Mouse (Mus musculus): ENCODE measurements at regions not wholly inside any gene's neighbourhood (a gene's known extent, or its start where the extent isn't known, plus 50 kb on each side); places are given as distances from the start of the nearest gene placed in this dataset.
"Not testable (repeated sequence)": the region's sequence is repeated elsewhere in the genome, so short reads cannot be mapped to it uniquely, and the experiment has no call there.

DNA sequence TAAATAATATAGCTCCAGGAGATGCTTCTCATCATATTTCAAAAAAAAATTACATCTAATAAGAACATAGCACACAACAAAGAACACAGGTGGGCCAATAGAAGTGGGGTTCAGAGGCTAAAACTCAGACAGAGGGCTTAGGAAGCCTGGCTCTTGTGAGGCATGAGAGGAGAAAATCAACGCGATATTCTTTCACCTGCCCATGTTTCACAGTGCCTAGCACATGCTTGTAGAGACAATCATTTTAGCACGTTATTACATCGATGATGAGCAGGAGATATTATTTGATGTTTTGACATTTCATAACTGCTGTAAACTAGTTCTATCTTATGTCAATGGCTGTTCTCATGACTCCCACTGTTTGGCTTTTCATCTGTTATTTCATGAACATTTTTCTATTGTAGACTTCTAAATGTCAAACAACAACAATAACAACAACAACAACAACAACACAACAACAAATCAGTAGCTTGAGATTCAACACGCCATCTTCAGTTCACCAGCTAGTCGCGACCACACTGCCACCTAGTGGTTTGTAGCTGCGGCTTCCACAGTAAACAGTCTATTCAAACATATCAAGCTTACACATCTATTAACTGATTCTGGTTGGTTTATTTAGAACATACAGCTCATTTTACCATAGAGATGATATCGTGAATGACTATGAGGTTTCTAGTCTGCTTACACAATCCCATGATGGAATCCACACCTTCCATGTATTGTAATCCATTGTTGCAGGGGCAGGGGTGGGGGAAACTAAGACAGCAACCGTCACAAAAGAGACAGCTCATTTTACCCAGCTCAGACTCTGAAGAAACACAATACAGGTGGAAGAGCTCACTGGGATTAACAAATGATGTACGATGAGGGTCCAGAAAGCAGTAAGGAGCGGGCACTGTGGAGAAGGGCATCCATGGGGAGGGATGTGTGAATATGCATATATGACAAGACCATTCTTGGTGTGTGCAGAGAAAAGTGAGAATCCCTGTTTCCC lies 60.5 kb upstream of the Tmem200a start:
- in situ Hi-C loops (cut with MboI, MseI): loop anchor here (10.0 to 25.0 kb wide), 2 partner anchors 455 to 877 kb away; no protein-coding TSS in a partner anchor

DNA sequence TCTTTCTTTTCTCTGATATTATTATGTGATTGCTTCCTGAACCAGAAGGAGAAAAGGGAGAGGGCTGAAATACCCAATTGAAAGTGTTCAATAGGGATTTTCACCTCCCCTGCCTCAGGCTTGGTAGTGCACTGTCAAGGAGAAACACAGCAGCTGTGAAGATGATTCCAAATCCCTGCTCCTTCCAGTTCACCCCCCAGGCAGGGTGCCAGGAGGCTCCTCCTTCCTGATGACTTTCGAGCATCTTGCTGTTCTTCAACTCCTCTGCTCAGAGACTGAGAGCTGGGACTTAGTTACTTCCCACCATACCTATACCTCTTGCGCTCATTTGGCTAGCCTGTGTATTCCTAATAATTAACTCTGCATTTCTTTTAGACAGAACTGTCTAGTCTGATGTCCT lies 73.7 kb upstream of the Tmem200a start:
- in situ Hi-C loops (cut with MboI, MseI): no loop called here

DNA sequence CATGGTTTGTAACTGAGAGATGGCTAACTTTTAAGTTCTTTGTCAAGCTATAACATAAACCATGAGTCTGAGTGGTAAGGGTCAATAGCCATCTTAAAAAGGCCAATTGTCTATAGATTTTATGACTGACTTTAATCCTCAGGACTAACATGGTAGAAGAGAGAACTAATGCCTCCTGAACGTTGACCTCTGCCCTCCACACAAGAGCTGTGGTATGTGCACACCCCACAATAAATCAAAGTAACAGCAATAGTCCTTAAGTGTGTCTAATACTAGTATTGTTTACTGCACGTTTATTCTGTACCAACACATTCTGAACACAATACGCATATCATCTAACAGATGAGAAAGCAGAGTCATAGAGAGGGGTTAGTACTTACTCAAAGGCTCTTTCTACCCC lies 70.7 kb upstream of the Samd3 start:
- in situ Hi-C loops (cut with MboI, MseI): no loop called here

DNA sequence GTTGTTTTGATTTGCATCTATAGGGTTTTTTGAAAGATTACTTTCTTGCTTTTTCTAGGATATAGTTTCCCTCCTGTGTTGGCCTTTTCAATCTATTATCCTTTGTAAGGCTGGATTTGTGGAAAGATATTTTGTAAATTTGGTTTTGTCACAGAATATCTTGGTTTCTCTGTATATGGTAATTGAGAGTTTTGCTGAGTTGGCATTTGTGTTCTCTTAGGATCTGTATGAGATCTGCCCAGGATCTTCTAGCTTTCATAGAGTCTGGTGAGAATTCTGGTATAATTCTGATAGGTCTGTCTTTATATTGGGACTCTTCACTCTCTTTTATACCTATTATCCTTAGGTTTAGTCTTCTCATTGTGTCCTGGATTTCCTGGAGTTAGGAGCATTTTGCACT lies 68.4 kb upstream of the Samd3 start:
- in situ Hi-C loops (cut with MboI, MseI): not testable (repeated sequence)

DNA sequence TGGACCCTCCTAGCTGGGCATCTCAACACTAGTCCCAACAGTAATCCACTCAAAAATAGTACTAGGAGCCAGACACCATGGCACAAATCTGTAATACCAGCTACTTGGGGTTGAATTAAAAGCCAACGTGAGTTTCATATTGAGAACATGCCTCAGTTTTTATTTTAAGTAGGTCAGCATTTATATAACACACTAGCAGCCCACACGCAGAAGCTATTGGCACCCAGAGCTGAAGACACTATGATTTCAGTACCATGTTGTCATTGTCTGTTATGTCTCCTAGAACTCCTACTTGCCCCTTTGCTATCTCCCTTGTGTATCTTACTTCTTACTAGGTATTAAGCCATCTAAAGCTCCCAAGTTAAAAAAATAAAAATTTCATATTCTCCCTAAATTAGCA lies 65.0 kb upstream of the Samd3 start:
- in situ Hi-C loops (cut with MboI, MseI): no loop called here

DNA sequence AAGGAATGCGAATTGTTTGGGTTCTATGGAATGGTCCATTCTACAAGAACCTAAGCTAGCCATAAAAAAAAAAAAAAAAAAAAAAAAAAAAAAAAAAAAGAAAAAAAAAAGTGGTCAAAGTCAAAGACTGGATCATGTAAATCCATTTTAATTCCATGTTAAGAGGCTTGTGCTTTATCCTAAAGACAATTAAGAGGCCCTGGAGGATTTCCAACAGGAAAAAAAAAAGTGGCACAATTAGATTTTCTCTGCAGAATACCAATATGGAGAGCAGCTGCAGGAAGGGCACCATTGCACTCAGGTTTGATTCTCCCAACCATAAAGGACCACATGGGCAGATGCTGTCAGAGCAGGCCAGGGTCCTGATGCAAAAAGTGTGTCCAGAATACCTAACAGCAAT lies 51.9 kb upstream of the Samd3 start:
- in situ Hi-C loops (cut with MboI, MseI): no loop called here

DNA sequence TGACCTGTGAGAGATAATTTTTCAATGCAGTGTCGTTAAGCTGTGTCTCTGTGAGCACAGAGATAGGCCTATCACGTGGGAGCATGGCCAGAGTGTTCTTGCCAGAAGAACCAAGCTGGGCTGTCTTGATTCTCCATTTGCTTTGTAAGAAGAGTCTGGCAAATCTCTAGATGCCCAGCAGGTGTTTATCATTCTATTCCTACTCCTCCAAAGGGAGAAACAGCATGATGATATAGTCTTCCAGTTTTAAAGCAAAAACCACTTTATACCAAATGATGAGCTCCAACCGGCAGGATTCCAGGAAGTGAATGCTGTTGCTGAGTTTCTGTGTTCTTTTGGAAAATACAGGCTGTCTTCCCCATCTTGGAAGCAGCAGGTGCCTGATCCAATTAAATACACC lies 51.2 kb upstream of the Samd3 start:
- in situ Hi-C loops (cut with MboI, MseI): no loop called here
